Mouse (Mus musculus) testis, adult 2 months (tissue): ENCODE measurements around the gene Tctn1.
"Not testable (repeated sequence)": the region's sequence is repeated elsewhere in the genome, so short reads cannot be mapped to it uniquely, and the experiment has no call there.

Source experiments
- CTCF ChIP-seq: fragments of 200-500 bp; IDR thresholded peaks from 2 replicates; pipeline ENCODE4 v1.5.1; 2012; ENCODE audit warnings: low read depth, mild to moderate bottlenecking, inconsistent platforms, low read length, moderate library complexity; ENCODE audit not compliant: control insufficient read depth, insufficient read depth, insufficient replicate concordance
- POLR2A ChIP-seq: fragments of 200-500 bp; IDR thresholded peaks from 2 replicates; pipeline ENCODE4 v1.6.1; 2012; ENCODE audit warnings: low read depth, mild to moderate bottlenecking, inconsistent platforms, low read length, moderate library complexity; ENCODE audit not compliant: control insufficient read depth

- TF ChIP-seq POLR2A, CTCF: not testable (repeated sequence)
Measured at GRCm38 (mm10) chr5:122212820-122213219, 51.4 kb downstream of the Tctn1 start.
